Mouse (Mus musculus) ZHBTc4 (cell line): ENCODE measurements around the gene Lenep.

Source experiments
- DNase-seq: peaks from one replicate; pipeline ENCODE4 v3.0.0-alpha.2; 2011; ENCODE audit warnings: low read depth, low spot score

The Lenep gene

DNA sequence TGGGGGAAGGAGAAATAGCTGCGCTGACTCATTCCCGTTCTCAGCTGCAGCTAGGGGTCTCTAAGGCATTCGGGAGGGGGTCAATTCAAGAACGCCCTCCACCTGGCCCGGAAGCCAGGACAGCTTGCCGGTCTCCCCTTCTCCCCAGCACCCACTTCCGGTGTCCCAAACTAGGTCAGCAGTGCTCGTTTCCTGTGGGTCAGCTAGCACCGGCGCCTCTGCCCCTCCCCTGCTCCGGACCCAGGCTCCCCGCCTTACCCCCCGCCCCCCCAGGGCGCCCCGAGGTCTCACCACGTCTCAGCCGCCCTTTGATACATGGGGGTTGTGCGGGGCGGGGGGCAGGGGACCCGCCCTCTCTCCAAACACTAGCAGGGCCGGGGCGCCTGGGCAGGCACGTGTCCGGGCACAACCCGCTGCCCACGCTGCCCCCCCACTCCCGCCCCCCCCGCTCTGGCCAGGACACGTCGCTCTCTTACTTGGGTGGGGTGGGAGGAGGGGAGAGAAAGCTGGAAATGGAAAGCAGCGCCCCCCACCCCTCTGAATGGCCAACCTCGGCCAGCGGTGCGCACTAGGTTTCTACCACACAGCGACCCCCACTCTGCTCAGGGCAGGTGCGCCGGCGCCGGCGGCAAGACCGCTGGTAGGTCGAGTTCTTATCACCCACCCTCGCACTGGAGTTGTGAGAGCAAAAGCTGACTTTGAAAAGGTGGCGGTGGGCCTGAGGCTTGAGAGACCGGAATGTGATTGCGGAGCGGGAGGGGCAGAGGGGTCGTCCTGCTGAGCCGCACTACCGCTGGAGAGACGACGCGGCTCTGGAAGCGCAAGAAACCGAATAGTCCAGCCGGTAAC lies 10.7 kb downstream of the Lenep start:
- DNase-seq, result peak; percentile 68

DNA sequence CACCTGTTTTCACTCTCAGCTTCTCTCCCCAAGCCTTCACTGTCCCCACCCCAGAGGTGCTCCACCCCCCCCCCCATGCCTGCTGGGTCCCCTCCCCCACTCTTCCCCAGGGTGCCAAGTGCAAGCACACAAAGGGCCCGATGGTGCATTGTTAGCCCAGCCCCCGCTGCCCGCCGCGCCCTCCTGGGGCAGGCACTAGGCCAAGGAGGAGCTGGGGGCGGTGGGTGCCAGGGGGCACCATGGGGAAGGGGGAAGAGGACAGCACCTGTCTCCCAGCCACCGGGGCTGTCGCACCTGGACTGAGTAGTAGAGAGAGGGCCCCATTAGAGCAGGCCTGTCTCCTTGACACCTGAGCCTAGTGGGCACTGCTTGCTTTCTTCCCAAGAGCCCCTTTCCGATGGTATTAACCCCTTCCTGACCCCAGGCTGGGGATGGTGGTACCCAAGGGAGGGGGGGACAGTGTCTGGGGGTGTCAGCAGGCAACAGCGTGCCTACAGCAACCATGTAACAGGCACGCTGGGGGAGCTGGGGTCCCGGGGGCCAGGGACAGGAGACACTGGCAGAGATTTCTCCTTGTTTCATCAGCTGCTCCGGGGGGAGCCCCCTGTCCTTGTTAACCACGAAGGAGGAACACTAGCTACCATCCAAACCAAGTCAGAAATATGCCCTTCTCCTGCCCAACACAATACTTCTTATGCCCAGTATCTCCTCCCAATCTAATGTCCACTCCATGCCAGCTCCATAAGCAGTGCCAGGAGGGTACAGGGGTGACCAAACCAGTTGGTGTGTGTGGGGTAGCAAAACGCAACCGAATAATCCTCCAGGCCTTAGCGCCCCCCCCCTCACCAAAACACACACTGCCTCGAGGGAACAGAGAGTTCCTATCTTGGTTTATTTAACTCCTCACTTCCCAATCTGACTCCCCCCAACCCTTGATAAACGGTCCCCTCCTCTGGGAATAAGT lies 11.6 kb downstream of the Lenep start:
- DNase-seq, result no peak

DNA sequence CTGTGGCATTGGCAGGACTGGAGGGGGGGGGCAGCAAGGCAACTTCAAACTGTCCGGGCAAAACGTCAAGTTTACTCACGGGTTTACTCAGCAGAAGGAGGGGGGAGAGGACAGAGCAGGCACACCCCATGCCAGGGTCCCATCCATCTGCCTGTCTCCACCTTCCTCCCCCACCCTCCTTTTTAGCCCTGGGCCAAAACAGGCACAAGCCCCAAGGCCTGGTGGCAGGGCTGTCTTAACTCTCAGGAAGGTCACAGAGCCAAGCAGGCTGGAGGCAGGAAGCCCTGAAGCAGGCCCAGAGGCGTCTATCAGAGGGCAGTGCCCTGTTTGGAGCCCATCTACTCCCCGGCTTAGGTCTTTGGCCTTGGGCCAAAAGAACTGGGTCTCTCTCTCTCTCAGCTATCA lies 12.5 kb downstream of the Lenep start:
- no peak for DNase-seq

DNA sequence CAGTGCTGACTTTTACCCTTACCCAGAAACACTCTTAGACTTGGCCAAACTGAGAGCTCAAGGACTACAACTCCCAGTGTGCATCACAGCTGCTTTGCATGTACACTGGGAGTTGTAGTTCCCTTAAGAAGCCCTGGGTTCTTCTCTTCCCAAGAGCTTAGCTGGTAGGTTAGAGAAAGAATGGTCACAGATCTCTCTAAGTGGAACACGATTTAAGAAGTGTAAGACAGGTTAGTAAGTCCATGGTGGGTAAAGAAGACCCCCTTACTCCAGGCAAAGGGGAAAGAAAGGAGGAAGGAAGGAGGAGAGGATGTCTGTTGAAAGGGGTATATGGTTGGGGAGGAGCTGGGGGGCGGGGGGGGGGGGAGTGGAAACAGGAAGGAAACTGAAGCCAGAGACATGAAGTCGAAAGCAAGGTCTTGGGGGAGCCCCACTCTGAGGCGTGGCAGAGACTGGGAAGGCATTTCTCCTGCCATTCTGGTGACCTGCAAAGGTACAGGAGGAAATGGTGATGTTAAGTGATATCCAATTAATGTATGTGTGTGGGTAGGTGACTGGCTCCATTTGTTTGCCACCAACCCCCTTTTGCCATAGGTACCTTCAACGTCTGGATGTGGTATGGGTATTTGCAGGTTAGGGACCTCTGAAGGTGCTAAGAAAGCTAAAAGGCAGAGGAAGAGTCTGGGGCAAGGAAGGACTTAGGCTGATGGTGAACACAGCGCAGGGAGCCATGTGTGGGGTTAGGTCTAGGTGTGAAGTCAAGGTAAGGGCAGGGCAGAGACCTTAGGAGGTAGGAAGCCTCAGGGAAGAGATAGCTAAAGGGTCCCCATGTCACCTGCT lies 13.5 kb downstream of the Lenep start:
- DNase-seq, result peak; percentile 76

- no peak for DNase-seq
These were observed 14.3 kb downstream of the Lenep start for GRCm38 (mm10) chr3:89388134-89388881.

DNA sequence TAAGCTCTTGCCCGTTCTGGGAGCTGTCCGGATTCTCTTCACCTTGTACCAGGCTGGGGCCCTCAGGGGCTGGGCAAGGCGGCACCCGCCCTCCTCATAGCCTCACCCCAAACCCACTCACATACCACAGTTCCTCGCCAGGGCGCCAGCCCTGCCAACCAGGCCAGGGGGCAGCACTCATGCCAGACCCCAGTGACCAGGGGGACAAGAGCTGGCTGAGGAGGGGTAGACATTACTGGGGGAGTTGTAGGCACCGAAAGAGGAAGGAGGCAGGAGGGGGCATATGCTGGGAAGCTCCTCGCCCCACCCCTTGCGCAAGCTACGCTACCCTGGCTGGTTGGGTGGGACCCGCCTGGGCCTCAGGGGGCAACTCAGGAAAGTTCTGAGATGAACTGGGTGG lies 15.0 kb downstream of the Lenep start:
- DNase-seq, result no peak

DNA sequence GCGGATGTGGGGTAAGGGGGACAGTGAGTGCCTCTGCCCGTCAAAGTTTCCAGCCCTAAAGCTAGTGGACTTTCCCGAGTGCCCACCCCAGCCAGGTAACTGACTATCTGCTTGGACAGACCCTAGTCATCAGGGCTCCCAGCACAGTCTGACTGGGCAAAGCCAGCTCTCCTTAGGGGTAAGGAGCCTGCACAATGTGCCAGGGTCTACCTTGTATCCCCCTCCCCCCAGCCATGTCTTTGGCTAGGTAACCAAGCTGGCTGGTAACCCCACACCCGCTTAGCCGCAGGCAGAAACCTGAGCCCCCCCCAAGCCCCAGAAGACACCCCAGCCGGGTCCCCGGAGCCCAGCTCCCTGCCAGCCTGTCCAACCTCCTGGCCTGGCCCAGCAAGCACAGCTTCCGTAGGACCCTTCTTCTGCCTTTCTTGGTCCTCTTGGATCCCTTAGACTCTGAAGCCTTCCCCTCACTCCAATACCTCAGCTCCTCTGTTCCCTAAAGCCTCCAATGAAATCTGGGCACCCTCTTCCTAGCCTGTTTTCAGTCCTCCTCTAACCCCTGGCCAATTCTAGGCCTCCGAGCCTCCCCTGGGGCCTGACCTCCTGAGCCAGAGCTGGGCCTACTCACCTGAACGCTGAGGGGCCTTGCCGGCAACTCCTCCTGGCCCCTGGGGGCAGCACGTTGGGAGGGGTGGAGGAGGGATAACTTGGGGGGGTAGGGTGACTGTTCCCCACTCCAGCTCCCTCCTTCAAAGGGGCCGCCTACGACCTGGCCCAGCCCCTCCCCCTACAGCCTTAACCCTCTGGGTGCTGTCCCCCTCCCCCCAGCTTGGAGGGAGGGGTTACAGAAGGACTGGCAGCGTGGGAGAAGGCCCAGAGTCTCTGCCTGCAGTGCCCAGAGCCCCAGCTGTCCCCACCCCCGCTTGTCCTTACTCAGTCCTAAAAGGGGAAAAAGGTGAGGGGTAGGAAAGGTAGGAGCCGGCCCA lies 15.9 kb downstream of the Lenep start:
- DNase-seq, result no peak

- DNase-seq, result no peak
These were observed 17.1 kb downstream of the Lenep start for GRCm38 (mm10) chr3:89385451-89385850.

DNA sequence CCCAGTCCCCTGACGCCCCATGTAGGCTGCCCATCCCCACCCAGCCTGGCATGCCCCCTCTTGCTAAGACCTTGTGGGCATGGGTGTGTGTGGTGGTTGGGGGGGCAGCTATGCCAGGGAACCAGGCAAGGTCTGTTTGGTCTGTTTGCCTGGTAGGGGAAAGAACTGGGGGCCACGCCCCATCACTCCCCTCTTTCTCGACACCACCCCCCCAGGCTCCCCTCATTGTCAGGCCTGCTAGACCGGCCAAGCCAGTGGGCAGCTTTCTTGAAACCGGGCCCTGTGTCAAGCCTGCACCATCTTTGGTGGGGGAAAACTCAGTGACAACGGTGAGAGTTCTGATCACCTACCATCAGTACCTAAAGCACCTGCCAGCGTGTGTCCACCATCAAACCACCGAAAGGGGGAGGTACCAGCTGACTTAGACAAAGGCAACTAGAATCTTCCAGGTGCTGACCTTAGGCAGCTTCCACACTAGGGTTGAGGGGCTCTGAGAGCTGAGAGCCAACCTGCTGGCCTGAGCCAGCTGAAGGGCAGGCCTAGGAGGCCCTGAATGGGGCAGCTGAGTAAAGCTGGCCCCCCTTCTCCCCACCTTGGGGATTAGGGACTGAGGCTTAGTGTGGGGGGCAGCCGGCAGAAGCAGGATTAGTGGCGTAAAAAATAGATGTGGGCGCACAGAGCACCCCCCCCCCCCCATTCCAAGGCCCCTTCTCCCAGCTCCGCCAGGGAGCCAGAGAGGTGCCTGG lies 18.1 kb downstream of the Lenep start:
- DNase-seq, result no peak

DNA sequence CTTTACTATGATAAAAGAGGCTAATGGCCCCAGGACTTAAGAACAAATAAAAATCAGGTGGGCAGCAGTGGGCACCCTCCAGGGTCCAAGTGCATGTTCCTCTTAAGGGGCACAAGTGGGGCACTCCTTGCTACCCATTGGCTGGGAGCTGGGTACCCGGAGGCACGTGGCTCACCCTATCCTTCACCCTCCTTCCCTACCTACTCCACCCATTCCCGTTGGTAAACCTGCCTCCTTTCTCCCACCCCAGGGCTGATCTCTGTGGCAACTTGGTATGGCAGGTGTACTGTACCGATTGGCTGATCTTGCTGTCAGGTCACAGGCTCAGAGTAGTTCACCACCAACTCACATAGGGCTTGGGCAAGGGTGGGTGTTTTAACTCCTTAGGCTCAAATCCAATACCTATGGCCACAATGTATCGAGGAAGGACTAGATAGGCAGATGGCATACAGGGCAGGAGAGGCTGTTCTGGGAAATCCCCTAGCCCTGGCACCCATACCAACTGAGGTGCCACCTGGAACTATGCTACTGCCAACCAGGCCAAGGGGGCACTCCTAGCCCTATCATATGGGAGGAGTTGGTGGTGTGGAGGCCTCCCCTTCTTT lies 18.8 kb downstream of the Lenep start:
- DNase-seq, result no peak

- DNase-seq, result peak; percentile 90
These were observed 19.6 kb downstream of the Lenep start for GRCm38 (mm10) chr3:89382950-89383349.

DNA sequence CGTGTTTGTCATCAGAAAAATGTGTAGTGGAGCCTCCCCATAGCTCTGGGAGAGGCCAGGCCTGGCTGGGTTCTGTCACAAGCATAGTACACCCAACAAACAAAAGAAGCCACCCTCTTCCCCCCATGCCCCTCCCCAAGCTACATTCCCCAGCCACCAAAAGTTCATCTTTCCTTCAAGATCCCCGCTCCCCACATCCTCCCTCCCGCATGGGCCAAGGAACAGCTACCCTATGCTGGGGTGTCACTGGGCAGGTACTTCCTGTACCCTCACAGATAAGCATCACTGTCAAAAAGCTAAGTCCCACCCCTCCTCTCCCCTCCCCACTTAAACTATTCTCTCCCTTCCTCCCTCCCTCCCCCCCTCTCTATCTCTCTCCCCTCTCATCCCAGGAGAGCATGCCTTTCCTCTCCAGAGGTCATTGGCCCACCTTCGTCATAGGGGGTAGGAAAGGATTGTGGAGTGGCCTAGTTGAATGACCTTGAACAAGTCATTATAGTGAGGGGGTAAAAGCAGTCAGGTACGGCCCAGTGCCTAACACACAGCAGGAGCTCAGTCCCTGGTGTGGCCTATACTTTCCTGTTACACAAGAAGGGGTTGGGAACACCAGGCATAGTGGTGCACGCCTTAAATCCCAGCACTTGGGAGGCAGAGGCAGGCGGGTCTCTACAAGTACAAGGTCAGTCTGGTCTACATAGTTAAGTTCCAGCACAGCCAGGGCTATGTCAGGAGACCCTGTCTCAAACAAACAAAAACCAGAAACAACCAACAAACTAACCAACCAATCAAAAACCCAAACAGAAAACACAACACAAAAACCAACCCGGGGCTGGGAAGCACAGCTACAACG lies 20.3 kb downstream of the Lenep start:
- DNase-seq, result peak; percentile 93

DNA sequence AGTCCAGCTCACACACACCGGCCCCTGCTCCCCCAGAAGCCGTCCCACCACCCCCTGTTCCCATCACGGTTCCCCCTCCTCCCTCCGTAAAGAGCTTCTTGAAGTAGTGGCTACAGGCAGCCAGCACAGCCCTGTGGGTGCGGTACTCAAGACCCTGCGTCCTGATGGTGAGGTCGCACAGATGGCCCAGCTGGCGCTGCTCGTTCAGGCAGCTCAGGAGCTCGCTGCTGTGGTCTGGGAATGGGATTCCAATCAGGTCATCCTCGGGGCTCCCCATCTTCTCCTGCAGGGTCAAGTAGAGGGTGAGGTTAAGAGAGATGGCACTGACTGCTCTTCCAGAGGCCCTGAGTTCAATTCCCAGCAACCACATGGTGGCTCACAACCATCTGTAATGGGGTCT lies 21.4 kb downstream of the Lenep start:
- no peak for DNase-seq

DNA sequence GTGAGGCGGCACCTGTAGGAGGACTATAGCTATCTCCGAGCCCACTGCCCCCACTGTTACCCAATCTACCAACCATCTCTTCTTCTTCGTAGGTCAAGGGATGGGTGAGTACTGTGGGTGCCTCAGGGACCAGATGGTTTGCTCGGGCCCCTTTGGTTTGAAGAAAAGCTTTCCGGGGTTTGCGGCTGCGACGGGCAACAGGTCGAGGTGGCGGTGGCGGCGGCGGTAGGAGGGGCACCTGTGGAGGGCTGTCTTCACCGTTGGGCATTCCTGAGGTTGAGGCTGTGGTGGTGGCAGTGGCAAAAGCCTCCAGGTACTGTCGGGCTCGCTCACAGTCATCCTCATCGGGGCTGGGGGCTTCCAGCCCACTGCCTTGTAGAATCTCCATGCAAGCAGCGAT lies 21.9 kb downstream of the Lenep start:
- no peak for DNase-seq

GRCm38 (mm10) chr3:89380291-89380690 lies 22.3 kb downstream of the Lenep start:
- no peak for DNase-seq

DNA sequence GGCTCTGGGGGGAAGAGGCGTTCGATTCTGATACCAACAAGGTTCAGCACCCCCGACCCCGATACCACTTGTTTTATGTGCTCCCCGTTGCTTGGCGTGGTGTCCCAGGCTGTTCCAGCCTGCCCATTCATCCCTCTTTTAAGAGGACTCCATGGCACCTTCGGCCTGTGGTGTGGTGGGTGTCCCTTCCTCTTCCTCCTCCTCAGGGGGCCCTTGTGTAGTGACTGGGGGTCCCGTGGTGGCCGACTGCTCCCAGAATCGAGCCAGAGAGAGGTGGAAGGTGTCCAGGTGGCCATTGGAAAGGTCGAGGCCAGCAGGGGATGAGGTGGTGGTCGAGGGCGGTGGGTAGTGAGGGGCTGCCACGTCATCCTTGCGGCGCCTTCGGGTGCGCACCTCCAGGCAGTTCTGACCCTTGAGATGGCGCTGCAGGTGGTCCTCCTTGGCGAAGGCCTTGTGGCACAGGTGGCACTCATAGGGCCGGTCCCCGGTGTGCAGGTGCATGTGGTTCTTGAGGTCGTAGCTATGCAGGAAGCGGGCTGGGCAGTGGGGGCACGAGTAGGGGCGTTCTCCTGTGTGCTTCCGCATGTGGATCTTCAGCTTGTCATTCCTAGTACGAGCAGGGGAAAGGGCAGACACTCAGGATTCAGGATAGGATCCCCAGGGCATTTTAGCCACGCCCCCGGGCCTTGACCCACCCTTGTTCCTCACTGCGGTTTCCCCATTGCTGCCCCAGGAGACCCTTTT lies 23.0 kb downstream of the Lenep start:
- DNase-seq, result peak; percentile 63
